Mouse (Mus musculus) layer of hippocampus, postnatal 25 days (tissue): Measurements from ENCODE around the gene Pcdh15. TPM values are rescaled to one million over a fixed set of nuclear protein-coding genes. Genes with fewer than 3 reads are reported as not detected.
A peak's percentile ranks its signal among the peaks of the same experiment; 100 is the strongest.

Source experiments
- DNase-seq, 2 experiments: peaks; one replicate each; pipeline ENCODE4 v3.0.0; 2022; ENCODE audit warnings: mixed read lengths in 2 of 2, low spot score in 1 of 2; ENCODE audit errors: extremely low spot score in 1 of 2
- total RNA-seq, 2 experiments: library from RNA; stranded (reverse); gene quantifications; 2 replicates each; pipeline ENCODE4 v1.2.3; 2021

The Pcdh15 gene
- total RNA-seq, 2 experiments from 2014 or later: 16.2 to 19.5 TPM

- DNase-seq: no peak
Measured at GRCm38 (mm10) chr10:73326861-73327260, 227.7 kb downstream of the Pcdh15 start.

GRCm38 (mm10) chr10:73333426-73333825, 234.3 kb downstream of the Pcdh15 start:
- DNase-seq: no peak

- DNase-seq: no peak
Measured at GRCm38 (mm10) chr10:73379001-73379400, 279.9 kb downstream of the Pcdh15 start.

- no peak for DNase-seq
Measured at GRCm38 (mm10) chr10:73384003-73384402, 284.9 kb downstream of the Pcdh15 start.

- no peak for DNase-seq
Measured at GRCm38 (mm10) chr10:73400426-73400825, 301.3 kb downstream of the Pcdh15 start.

- DNase-seq: no peak
Measured at GRCm38 (mm10) chr10:73425408-73425807, 326.3 kb downstream of the Pcdh15 start.

- DNase-seq: no peak
Measured at GRCm38 (mm10) chr10:73431345-73431744, 332.2 kb downstream of the Pcdh15 start.

GRCm38 (mm10) chr10:73484082-73484481, 384.9 kb downstream of the Pcdh15 start:
- DNase-seq: no peak

- DNase-seq: no peak
Measured at GRCm38 (mm10) chr10:73491654-73492053, 392.5 kb downstream of the Pcdh15 start.

GRCm38 (mm10) chr10:73514846-73515245, 415.7 kb downstream of the Pcdh15 start:
- DNase-seq: no peak

GRCm38 (mm10) chr10:73515742-73516141, 416.6 kb downstream of the Pcdh15 start:
- DNase-seq: no peak

- DNase-seq: no peak
Measured at GRCm38 (mm10) chr10:73519438-73519837, 420.3 kb downstream of the Pcdh15 start.

GRCm38 (mm10) chr10:73552831-73553230, 453.7 kb downstream of the Pcdh15 start:
- DNase-seq: peak; percentile 31 to 78

- peak; percentile 32 to 60 for DNase-seq
Measured at GRCm38 (mm10) chr10:73564216-73564615, 465.1 kb downstream of the Pcdh15 start.

GRCm38 (mm10) chr10:73574711-73575297, 475.7 kb downstream of the Pcdh15 start:
- DNase-seq: no peak

- no peak for DNase-seq
Measured at GRCm38 (mm10) chr10:73667501-73667900, 568.4 kb downstream of the Pcdh15 start.

- DNase-seq: no peak
Measured at GRCm38 (mm10) chr10:73700519-73701286, 601.6 kb downstream of the Pcdh15 start.

- DNase-seq: no peak
Measured at GRCm38 (mm10) chr10:73725566-73726240, 626.6 kb downstream of the Pcdh15 start.

GRCm38 (mm10) chr10:73733246-73733645, 634.1 kb downstream of the Pcdh15 start:
- DNase-seq: no peak

- DNase-seq: no peak
Measured at GRCm38 (mm10) chr10:73749021-73749420, 649.9 kb downstream of the Pcdh15 start.

- DNase-seq: no peak
Measured at GRCm38 (mm10) chr10:73753876-73754275, 654.7 kb downstream of the Pcdh15 start.
